8 mouse cellular contexts compared by ENCODE assay signal in the genomic region with DNA sequence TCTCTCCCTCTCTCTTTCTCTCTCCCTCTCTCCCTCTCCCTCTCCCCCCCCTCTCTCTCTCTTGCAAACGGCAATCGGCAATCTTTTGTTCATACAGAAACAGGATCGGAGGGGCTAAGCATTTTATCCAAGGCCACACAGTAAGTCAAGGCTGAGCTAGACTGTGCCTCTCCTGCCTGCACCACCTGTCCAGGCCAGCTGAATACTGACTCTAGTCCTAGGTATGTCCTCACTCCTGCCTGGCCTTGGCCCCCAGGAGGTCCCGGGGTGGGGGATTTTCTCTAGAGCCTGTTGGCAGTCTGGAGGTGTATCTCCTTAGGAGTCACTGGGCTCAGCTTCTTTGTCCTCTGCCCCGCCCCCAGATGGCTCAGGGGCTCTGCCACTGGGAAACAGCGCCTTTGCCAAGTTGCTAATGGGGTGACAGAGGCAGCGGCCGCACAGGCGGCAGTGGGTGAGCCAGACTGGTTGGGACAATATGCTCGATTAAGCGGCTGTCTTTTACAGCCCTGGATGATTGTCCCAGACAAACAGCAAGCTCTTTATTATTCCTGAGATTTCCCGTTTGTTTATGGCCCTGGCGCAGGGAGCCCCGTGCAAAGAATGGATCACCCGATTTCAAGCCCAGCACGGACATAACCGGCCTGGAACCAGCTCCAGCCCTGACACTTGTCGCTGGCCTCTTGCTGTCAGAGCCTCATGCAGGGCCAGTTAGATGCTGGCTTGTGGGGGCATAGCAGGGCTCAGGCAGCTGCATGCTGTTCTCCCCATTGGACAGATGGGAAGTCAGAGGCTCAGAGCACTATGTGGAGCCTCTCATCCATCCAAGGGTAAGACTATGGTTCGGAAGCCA. TPM values are rescaled to one million over a fixed set of nuclear protein-coding genes. Genes with fewer than 3 reads are reported as not detected.
DNase-seq lines count a peak whose midpoint lies in the region; ATAC-seq and TF ChIP-seq lines count a peak whose summit lies in the region.

No protein-coding gene starts in this region.

- TF ChIP-seq CTCF in cerebellum, adult 2 months (IDR thresholded peaks at IDR 0.05; ENCODE audit: borderline replicate concordance, insufficient read depth, low read depth, low read length): no peak
- TF ChIP-seq CTCF in intestine, postnatal 0 days (IDR thresholded peaks at IDR 0.05; ENCODE audit: low read depth): no peak

- no peak overlapping the region for H3K4me3 ChIP-seq in cerebellum, adult 2 months (replicated peaks; ENCODE audit: insufficient read depth, low read depth, low read length)
- H3K4me3 ChIP-seq in intestine, postnatal 0 days (ENCODE audit: low read depth, low read length): no peak overlapping the region

- ATAC-seq in intestine, postnatal 0 days: peak; percentile 33; the same call in 1 of the 2 replicates
- no peak for ATAC-seq in megakaryocyte-erythroid progenitor cell, adult 5-6 weeks (replicated peaks; ENCODE audit: low FRiP score, low TSS enrichment, poor library complexity, severe bottlenecking)

- H3K27me3 ChIP-seq in cerebellum, adult 2 months (ENCODE audit: control insufficient read depth, insufficient read depth, low read length): no peaks in the 10 kb centered on the region
- H3K27me3 ChIP-seq in intestine, postnatal 0 days (replicated peaks; ENCODE audit: control insufficient read depth, insufficient read depth, low read length): no peaks in the 10 kb centered on the region

- intact Hi-C loops in left cerebral cortex, postnatal 36 days (cut with DNase I): no loop called here
- intact Hi-C loops in heart, postnatal 10 days (cut with DNase I): no loop called here

- H3K9ac ChIP-seq in intestine, postnatal 0 days (ENCODE audit: low read depth, low read length): no peak overlapping the region

- no peak overlapping the region; the same call in 1 of the 2 replicates for H3K4me2 ChIP-seq in intestine, postnatal 0 days (replicated peaks; ENCODE audit: low read depth)

- H3K9me3 ChIP-seq in intestine, postnatal 0 days (ENCODE audit: control insufficient read depth): no peaks in the 10 kb centered on the region

- peak; percentile 62 to 66 for DNase-seq in cerebellum, adult 2 months
- DNase-seq in cerebellum, adult 8-10 months: no peak
- DNase-seq in right cerebral cortex, postnatal 4 days: peak; percentile 42
- DNase-seq in right cerebral cortex, postnatal 14 days: no peak
- no peak for DNase-seq in left cerebral cortex, postnatal 36 days (ENCODE audit: low spot score in 2 of 2)
- DNase-seq in heart, postnatal 10 days: no peak

- peaks cover 54% of the 10 kb centered on the region for H3K4me1 ChIP-seq in cerebellum, adult 2 months (ENCODE audit: control insufficient read depth, insufficient read depth, low read length)
- no peaks in the 10 kb centered on the region for H3K4me1 ChIP-seq in intestine, postnatal 0 days (replicated peaks; ENCODE audit: control insufficient read depth, insufficient read depth, low read length)

- WGBS in cerebellum, adult 2 months: 25% methylated on average over 19 of the region's 19 CpGs
- WGBS in intestine, postnatal 0 days: 29% methylated on average over 19 of the region's 19 CpGs

- H3K27ac ChIP-seq in cerebellum, adult 2 months (ENCODE audit: insufficient read depth, low read length): peak overlapping the region; percentile 4; the same call in 1 of the 2 replicates
- H3K27ac ChIP-seq in intestine, postnatal 0 days (ENCODE audit: low read depth, low read length): no peak overlapping the region

- no peak for TF ChIP-seq POLR2A in cerebellum, adult 2 months (IDR thresholded peaks at IDR 0.05; ENCODE audit: borderline replicate concordance, insufficient read depth, low read length)

- 0 out of 2 replicates have a peak, but pooled peaks cover 3% of the 10 kb centered on the region for H3K36me3 ChIP-seq in intestine, postnatal 0 days (ENCODE audit: control insufficient read depth, insufficient read depth)

RNA-seq across cellular contexts. Expression of a gene that starts 15.6 kb away (rescaled TPM):
- 37.8 and 43.1 TPM in 2 replicates for polyA plus RNA-seq in cerebellum, adult 2 months (2012; rRNA removed)
- polyA plus RNA-seq in intestine, postnatal 0 days (2015; fragmentation: Nextera tagmentation; extraction: Ambion mirVana): 5.7 and 6.8 TPM in 2 replicates
- 17.7 and 18.4 TPM in 2 replicates for total RNA-seq in megakaryocyte-erythroid progenitor cell, adult 5-6 weeks (2014; fragmentation: Nextera tagmentation)
- 1.6 and 3.6 TPM in 2 replicates for total RNA-seq in megakaryocyte-erythroid progenitor cell, adult 5-6 weeks (2017)
- 10 to 100 TPM; 19.6 to 21.2 TPM for total RNA-seq in left cerebral cortex, postnatal 36 days (2021)
- 10 to 100 TPM; 38.2 to 45.2 TPM for total RNA-seq in heart, postnatal 10 days (2021)

RNA-seq across cellular contexts. Expression of a gene that starts 32.4 kb away (rescaled TPM):
- polyA plus RNA-seq in cerebellum, adult 2 months (2012; rRNA removed): 146 and 148 TPM in 2 replicates
- 84.5 and 88.1 TPM in 2 replicates for polyA plus RNA-seq in intestine, postnatal 0 days (2015; fragmentation: Nextera tagmentation; extraction: Ambion mirVana)
- total RNA-seq in megakaryocyte-erythroid progenitor cell, adult 5-6 weeks (2014; fragmentation: Nextera tagmentation): 76.1 and 80.1 TPM in 2 replicates
- 41.5 and 67.4 TPM in 2 replicates for total RNA-seq in megakaryocyte-erythroid progenitor cell, adult 5-6 weeks (2017)
- 10 to 100 TPM; 61.9 to 70.2 TPM for total RNA-seq in left cerebral cortex, postnatal 36 days (2021)
- total RNA-seq in heart, postnatal 10 days (2021): 100 to 1,000 TPM; 159 to 165 TPM

RNA-seq across cellular contexts. Expression of a gene that starts 56.8 kb away (rescaled TPM):
- 0.24 and 0.65 TPM in 2 replicates for polyA plus RNA-seq in cerebellum, adult 2 months (2012; rRNA removed)
- 3.8 TPM in 2 replicates for polyA plus RNA-seq in intestine, postnatal 0 days (2015; fragmentation: Nextera tagmentation; extraction: Ambion mirVana)
- total RNA-seq in megakaryocyte-erythroid progenitor cell, adult 5-6 weeks (2014; fragmentation: Nextera tagmentation): 18.4 and 23.7 TPM in 2 replicates
- total RNA-seq in megakaryocyte-erythroid progenitor cell, adult 5-6 weeks (2017): 34.6 and 45.8 TPM in 2 replicates
- under 1 TPM in 1 of 2 experiments, not detected in 1; 0.32 TPM for total RNA-seq in left cerebral cortex, postnatal 36 days (2021)
- 1 to 10 TPM in 1 of 2 experiments, under 1 TPM in 1; 0.60 to 1.1 TPM for total RNA-seq in heart, postnatal 10 days (2021)

Comparison
In these comparisons a context has a peak if more than half of its experiments do, and no peak if none do; other contexts are left out.
1. DNase-seq: peak in cerebellum, adult 2 months (2 of 2) and right cerebral cortex, postnatal 4 days (single experiment); none in cerebellum, adult 8-10 months (single experiment), right cerebral cortex, postnatal 14 days (single experiment), left cerebral cortex, postnatal 36 days (0 of 2) and heart, postnatal 10 days (0 of 2).
2. RNA of a gene that starts 56.8 kb away (total RNA-seq): 18.4 to 45.8 TPM in megakaryocyte-erythroid progenitor cell, adult 5-6 weeks; 0.60 to 1.1 TPM in heart, postnatal 10 days and 0.32 TPM in left cerebral cortex, postnatal 36 days; every median in the first group is over 4 times any median in the second.